Mouse (Mus musculus): Measurements from ENCODE around the gene Gm10643.
A peak's percentile ranks its signal among the peaks of the same experiment; 100 is the strongest.

The Gm10643 gene

DNA sequence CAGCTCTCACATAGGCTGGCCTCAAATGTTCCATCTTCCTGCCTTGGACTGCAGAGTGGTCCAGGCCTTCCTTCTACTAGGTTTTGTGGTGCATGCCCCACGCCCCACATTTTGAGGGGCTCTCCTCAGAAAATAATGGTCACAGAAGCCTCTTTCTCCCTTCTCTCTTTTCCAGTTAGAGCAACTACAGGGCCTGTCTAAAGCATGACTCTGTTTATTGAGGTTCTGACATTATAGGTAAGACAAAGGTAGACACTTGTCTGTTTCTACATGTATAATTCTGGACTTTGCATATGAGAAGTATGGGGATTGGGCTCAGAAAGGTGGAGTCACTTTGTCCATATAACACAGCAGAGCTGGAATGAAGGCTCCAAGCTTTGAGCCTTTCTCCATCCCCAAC, at the start of gene Gm10643:
Gene Gm10643 (minus strand): TSS at position 101 of the 400 bp plus-strand sequence.
- DNase-seq: no peak

DNA sequence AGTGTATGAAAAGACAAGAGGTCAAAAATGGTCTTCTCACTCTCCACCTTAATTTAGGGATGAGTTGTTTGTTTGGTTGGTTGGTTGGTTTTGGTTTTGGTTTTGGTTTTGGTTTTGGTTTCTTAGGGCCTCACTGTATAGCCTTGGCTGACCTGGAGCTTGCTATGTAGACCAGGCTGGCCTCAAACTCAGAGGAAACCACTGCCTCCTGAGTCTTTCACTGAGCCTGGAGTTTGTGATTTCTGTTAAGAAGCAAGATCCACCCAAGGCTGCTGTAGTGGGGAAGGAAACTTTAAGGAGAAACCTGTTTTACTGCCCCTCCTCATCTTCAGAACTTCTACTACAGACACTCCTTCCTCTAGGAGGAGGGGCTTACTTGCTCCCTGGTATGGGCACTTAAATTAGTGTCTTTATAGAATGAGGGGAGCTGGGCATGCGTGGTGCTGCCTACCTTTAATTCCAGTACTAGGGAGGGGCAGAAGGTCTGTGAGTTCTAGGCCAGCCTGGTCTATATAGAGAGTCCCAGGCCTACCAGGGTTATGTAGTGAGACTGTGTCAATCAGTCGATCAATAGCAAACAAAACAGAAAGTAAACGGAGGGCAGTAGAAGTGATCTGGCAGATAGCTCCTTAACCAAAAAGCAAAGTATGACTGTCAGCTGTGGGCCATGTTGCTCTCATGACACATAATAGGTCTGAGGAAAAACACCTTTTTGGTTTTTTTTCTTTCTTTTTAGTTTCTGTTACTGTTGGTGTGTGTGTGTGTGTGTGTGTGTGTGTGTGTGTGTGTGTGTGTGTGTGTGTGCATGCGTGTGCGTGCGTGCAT, 41.5 kb upstream of the Gm10643 start:
- DNase-seq: no peak

DNA sequence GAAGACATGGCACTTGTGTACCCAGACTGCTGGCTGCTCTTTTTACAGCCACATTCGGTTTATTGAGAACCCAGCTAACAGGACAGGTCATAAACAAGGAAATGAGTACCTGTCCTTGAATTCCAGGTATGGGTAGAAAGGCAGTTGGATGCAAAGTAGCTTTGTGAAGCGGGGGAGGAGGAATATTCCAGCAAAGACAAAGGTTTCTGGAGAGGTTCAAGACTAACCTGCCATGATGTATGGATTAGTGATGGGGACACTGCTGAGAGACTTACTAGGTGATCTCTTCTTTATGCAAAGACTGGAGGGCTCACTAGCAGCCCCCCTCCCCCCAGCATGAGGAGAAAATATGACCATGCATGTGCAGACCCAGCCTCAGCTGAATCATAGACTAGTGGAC, 40.7 kb upstream of the Gm10643 start:
- DNase-seq: no peak

DNA sequence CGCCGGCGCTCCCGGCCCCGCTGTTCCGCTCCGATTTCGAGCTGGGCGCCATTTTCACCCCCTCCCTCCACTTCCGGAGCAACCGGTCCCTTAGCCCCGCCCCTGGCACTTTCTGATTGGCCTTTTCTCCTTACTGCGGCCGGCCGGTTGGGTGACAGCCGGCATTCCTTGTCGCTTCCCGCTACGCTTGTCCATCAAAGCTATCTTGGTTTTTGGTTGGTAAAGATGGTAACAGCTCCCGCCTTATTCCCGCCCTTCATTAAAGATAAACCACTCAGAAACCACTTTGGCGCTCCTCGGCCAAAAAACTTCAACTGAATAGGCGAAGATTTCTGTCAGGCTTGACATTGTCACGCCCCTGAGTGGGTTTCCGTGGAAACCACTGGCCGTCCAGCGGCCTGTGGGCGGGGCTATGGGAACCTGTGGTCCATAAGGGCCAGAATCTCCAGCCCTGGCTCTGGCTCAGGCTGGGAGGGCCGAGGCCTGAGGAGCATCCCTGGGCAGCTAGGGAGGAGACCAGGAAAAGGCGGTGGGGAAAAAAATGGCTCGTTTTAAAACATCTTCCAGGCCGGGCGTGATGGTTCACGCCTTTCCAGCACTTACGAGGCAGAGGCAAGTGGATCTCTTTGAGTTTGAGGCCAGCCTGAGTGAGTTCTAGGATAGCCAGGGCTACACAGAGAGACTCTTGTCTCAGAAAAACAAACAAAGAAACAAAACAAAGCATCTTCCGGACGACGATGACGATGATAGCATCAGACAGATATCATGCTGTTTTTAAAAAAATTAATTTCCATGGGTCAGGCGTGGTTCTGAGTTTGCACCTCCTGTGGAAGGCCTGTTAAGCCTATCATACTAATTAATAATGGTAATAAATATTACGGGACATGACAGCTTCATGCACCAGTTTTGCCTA, 40.0 kb upstream of the Gm10643 start, which contains the start of gene Dcaf15:
Gene Dcaf15 (minus strand): TSS at position 72 of the 913 bp plus-strand sequence.
- peak; percentile 99 for DNase-seq

DNA sequence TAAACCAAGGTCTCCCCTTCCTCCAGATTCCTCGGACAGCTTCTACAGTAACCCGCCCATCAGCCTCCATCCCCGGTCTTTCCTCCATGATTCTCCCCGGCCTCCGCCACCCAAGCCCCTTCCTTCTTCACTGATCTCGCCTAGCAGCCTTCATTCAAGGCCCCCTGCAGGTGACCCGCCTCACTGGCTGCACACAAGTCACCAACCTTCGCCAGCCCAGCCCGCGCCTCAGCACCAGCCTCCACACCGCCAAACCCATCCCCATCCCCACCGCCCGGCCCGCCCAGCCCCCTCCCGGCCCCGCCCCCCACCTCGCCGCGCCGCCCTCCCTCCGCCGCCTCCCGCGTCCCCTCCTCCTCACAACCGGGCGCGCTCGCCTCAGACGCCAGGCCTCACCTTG, 39.3 kb upstream of the Gm10643 start:
- DNase-seq: peak; percentile 57

DNA sequence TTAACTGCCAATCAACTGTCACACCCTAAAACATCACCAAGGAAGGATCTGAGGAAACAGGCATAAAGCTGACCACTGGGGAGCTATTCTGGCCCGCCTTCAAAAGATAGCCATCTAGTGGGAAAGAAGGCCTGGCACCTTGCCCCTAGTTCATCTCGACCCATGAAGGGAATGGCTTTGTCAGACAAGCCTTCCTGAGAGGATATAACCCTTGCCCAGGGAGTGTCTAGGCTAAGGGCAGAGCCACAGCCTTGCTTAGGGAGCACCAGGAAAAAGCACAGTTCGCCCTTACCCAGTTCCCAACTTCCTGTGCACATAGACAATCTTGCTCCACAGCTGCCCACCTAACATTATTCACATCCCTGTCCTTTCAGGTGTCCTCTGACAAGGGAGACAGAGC, 38.7 kb upstream of the Gm10643 start:
- DNase-seq: no peak

DNA sequence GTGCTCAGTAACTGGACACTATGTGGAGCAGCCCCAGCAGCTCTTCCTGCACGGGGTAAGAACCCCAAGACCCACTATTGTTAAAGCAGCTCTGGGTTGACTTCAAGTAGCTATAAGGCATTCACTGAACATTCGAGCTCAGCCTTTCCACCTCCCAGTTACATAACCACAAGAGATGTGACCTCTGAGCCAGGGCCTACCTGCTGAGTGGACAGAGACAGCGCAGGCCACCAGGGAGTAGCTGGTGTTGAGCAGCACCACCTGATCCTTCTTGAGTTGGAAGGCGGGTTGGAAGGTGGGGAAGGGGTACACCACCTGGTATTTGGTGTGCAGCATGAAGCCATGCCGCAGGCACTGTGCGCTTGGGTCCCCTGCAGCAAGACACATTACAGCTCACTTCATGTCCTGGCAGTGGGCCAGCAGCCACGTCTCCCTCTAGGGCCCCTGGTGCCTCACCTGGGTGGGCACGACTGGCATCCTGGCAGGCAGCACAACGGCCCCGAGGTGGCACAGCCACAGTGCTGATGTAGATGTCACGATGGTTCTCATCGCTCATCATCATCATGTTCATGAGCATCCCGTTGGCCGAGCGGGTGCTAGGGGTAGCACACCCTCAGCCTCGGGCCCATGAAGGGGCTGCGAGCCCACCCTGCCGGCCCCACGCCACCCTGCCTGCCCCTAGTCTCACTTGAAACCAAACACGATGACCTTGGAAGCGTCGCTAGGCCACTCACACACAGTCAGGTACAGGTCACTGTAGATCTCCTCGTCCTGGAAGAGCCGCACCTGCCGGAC, 36.7 kb upstream of the Gm10643 start:
- no peak for DNase-seq

DNA sequence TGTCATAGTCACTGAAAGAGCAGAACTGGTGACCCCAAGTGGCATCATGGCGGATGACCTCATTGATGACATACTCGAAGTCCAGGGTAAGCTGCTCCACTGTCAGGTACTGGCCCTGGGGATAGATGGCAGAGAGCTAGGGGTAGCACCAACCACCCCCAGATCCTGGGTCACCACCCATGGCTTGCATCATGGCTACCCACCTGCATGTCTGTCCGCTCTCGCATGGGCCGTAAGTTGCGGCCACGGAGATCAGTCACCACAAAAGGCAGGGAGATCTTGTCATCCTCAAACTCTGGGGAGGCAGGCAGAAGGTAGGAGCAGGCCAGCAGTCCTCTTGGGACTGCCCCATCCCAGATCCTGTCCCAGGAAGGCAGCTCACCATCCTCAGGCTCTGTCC, 33.4 kb upstream of the Gm10643 start:
- no peak for DNase-seq

DNA sequence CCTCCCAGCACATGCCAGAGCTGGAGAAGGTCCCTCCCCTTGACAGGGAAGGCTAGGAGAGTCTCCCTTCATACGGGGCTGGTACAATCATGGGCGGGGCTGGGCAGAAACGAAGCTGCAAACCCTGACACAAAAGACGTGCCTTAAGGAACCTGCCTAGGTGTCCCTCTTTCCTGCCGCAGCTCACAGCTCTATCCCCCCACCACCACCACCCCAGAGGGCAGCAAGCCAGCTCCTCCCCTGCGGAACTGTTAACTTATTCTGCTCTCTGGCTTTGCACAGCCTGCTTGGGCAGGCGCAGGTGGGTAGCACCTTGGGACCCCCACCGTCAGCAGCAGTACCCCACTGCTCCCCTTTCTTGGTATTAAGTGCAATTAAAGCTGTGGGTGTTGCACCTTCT, 31.1 kb upstream of the Gm10643 start:
- no peak for DNase-seq

DNA sequence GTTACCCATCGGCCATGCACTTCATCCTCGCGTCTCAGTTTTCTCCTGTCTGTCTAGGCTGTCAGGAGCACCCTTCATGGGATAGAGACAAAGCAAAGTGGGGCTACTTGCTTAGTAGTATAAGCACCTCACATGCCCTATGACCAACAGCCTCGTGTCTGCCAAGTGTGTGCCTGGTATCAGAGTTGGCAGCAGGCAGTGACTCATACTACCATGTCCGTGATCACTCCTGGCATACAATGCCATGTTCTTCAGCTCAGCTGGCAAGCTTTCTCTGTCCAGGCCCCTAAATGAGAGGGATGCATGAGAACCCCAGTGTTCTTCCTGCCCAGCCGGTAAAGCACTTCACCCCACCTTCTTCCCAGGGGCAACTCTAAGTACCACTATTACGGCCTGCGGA, 25.6 kb upstream of the Gm10643 start:
- DNase-seq: no peak

DNA sequence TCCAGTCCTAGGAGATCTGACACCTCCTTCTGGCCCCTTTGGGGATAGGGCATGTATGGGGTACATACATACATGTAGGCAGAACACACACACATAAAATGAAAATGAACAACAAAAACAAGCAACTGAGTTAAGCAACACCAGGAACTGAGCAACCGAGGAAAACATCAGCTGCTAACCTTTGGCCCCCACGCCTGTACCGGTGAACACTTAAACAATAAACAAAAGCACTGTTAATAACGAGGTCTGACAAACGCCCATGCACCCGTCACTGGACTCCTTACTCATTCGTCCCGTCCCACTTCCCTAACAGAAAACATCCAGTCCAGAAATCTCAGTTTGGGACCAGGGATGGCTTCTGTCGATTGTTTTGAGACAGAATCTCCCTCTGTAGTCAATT, 24.3 kb upstream of the Gm10643 start:
- no peak for DNase-seq

DNA sequence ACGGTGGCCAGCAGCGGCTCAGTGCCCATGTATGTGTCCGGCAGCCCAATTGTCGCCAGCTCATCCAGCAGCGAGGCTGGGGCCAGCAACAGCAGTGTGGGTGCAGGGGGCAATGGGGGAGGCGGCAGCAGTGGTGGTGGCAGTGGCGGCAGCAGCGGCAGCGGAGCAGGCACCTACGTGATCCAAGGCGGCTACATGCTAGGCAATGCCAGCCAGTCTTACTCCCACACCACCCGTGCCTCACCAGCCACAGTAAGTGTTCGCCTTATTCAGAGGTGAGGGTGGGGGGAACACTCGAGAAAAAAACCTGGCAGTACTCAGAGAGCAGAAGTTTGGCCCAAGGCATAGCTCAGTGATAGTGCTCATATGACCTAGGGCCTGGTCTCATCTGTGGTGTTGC, 22.9 kb upstream of the Gm10643 start:
- DNase-seq: no peak

DNA sequence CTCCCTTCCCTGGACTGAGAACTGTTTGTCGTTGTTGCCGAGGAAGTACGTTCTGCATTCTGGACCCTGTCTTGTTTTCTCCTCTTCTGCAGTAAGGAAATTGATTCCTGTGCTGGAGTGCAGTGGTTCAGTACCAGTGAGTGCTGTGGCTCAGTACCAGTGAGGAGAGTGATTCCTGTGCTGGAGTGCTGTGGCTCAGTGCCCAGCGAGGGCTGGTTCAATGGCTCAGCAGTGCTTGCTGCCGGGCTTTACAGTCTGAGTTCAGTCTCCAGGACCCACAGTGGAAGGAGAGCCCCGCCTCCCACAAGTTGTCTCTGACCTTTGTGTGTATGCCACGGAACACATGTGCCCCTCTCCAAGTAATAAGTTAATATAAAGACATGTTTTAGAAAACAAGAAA, 22.2 kb upstream of the Gm10643 start:
- no peak for DNase-seq

DNA sequence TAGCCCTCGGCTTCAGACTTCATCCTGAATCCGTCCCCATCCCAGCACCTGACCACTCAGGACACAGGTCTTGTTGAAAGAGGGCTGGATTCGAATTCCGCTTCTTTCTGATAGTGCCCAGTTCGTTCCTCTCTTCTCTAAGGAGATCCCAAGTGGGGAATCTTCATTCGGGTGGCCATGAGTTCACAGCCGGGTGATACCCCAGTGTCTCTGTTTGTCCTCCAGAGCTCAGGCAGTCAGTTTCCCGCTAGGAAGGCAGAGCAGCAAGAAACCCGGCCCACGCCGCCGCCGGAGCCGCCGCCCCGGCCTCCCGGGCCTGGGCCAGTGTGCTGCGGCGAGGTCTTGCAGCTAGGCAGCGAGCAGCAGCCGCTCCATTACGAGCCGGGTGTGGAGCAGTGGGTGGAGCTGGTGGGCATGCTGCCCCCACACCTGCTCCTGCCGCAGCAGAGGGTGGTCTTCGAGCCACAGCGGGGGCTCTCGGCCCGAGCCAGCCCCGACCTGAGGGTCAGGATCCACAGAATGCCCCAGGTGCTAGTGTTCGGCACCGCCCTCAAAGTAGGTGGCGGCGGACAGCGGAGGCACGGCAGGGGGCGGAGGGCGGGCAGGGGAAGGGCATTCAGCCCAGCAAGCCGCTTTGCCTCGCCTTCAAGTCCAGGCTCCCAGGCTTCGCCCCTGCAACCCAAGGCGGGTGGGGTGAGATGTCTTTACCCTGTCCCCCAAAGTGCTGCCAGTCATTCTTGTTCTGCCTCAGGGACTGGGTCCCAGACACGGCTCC, 19.6 kb upstream of the Gm10643 start:
- DNase-seq: no peak

DNA sequence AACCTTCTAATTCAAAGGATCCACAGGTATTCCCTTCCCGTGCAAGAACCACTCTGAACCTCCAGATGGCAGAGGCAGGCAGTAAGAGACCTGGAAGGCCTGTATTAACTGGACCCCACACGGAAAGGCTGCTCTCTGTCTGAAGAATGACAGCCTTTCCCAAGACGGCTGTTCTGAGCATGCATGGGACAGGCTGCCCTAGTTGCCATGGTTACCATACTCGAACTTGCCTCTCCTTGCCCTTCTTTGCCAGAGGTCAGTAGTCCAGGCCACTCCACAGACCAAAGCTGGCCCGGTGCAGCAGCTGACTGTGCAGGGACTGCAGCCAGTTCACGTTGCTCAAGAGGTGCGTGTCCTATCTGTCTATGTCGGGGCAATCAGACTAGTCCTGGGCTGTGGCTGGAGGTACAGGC, 18.9 kb upstream of the Gm10643 start:
- DNase-seq: no peak

DNA sequence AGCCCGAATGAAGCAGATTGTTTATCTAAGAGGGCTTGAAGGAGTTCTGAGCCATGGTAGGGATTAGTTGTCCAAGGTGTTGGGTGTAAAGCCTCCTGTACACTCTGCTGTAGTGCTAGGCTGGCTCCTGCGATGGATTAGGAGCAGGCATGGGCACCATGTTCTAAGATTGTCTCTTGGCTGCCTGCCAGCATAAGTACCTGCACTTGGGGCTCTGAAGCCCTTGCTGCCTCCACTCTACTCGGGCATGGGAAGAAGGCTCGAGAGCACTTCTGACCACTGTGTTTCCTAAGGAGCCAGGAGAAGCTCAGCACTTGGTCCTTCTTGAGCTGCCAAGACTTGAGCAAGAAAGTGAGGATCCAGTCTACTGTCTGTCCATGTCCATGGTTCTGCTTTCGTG, 14.3 kb upstream of the Gm10643 start:
- DNase-seq: no peak

DNA sequence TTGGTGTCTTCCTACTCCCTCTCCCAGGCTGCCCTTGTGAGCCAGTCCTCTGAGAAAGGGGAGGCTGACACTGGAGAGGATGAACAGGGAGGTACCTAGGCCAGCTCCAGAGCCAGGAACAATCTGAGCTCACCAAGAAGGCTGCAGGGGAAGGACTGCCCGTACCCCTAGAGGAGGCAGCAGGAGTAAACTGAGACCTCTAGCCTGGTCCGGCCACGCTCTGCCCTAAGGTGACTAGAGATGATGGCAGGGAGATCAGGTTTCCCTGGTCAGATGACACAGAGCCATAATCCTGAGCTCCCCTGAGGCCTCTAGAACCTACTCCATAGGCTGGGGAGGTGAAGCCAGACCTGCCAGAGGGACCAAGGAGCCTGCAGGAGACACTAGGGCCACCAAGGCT, 11.9 kb upstream of the Gm10643 start:
- DNase-seq: no peak

DNA sequence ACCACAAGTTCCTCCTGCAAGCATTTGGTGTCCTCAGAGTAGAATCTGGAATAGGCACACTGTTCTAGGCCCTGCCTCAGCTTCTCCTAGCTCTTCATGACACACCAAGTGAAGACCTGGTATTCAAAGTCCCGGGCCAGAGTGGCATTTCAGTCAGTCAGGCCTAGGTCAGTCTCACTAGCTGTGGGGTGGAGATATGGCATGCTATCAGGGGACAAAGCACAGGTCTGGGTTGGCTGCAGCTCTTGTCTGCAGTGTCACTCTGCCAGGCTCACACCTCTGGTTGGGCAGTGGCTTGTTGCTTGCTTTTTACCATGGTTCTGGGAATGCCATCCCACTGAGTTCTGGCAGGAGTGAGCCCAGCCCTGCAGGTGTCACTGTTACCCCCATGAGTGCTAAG, 11.5 kb upstream of the Gm10643 start:
- no peak for DNase-seq

DNA sequence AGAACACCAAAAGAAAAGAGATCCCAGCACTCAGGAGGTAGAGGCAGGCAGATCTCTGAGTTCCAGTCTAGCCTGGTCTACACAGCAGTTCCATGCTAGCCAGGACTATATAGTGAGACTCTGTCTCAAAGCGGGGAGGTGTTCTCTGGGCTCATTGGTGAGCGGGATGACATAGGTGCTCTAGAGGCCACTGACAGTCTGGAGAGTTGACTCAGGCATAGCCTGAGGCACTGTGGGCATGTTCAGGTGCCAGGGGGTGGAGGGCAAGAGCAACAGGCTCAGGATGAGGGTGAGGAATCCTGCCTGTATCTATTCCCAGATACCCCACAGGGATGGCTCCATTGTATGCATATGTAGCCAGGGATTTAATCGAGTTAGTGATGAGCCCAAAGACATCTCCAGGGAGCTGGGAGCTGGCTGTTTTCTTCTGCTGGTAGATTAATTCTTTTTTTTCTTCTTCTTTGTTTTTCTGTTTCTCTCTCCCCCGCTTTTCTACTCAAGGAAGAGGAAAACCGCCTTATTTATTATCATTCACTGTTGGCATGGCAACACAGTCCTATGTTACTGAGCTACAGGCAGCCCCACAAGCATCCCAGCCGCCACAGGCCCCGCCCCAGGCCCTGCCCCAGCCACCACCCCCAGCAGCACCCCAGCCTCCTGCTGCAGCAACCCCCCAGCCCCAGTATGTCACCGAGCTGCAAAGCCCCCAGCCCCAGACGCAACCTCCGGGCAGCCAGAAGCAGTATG, 8.5 kb upstream of the Gm10643 start:
- DNase-seq: no peak

DNA sequence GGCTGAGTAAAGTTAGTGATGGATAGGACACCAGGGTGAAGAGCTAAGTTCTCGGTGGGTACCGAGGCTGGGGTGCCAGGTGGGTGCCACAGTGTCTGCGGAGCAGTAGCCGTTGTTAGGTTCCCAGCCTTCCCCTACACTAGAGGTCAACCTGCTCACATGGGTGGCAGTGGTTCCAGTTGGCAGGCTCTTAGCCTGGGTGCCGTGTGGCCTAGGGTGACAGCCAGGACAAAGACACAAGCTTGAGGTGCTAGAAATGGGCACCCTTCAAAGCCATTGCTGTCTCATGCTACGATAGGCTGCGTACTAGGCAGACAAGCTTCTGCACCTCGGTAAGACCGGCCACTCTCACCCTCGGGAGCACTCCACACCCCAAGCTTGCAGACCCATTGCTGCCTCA, 7.4 kb upstream of the Gm10643 start:
- DNase-seq: no peak

DNA sequence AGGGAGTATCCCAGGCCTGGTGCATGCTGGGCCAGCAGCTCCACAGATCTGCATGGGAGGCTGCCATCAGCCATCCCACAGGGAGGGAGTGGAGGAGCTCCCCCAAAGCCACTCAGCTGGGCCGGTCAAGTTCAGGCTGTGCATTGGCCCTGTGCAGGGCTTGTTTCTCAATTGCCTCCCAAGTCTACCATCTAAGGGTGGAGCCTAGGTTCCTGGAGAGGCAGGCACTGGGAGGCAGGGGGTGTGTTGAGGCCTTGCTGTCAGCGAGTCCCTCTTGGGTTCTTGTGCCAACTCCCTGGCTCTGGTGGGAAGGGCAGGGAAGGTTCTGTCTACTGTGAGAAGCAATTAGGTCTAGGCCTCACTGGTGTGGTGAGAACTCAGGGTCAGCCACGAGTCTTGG, 7.0 kb upstream of the Gm10643 start:
- DNase-seq: no peak

DNA sequence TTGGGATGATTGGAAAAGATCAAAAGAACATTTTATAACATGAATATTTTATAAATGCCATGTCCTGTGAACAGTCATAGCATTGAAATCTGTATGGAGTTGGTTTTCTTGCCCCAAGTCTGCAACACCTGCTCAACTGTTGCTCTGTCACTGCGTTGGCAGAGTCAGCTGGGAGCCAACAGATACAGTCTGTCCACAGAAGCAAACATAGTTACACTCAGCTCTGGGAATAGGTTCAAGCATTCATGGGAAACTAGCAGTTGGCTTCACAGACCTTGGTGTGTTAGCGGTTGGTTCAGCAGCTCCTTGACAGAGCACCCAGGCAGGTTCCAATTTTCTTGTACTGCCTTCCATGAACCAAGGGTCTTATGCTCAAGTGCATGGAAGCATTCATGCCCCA, 5.7 kb upstream of the Gm10643 start:
- DNase-seq: no peak
